Mouse (Mus musculus) heart, postnatal 0 days (tissue): ENCODE data around the gene Helz2.

Experiments used
- CTCF ChIP-seq: IDR thresholded peaks from 2 replicates; pipeline ENCODE4 v1.5.1; 2016; ENCODE audit warnings: antibody characterized with exemption, control low read depth, low read depth
- EP300 ChIP-seq: IDR thresholded peaks from 2 replicates; pipeline ENCODE4 v1.6.1; 2016; ENCODE audit warnings: antibody characterized with exemption, low read depth

- TF ChIP-seq CTCF (no peak), EP300 (no peak)
Observed at GRCm38 (mm10) chr2:181233443-181233842, 8.4 kb downstream of the Helz2 start.
